Mouse (Mus musculus) embryonic facial prominence, embryonic 11.5 days (tissue): ENCODE results near the gene Stk10. TPM values are rescaled to one million over a fixed set of nuclear protein-coding genes. Genes with fewer than 3 reads are reported as not detected.

Experiments
- ATAC-seq: fragments of 200-750 bp; cut with Nextera tagmentation; replicated peaks from 2 replicates; pipeline ENCODE4 v1.8.0; 2017; ENCODE audit warnings: low read depth; ENCODE audit not compliant: insufficient number of reproducible peaks, low FRiP score, low TSS enrichment
- DNase-seq: peaks from one replicate; pipeline ENCODE4 v3.0.0-alpha.2; 2015; ENCODE audit warnings: low spot score
- H3K27ac ChIP-seq: fragments of 300-500 bp; sonication (generic); replicated peaks from 2 replicates; pipeline ENCODE4 v1.5.1; 2014; ENCODE audit warnings: mild to moderate bottlenecking, low read depth, low read length, control low read depth
- H3K27me3 ChIP-seq: fragments of 300-500 bp; sonication (generic); 2 replicates; pipeline ENCODE4 v1.6.1; 2014; ENCODE audit warnings: mild to moderate bottlenecking, low read length, moderate library complexity, mixed read lengths; ENCODE audit not compliant: control insufficient read depth, insufficient read depth
- H3K36me3 ChIP-seq: fragments of 300-500 bp; sonication (generic); replicated peaks from 2 replicates; pipeline ENCODE4 v1.6.1; 2014; ENCODE audit warnings: low read depth, mild to moderate bottlenecking, low read length, moderate library complexity, mixed read lengths; ENCODE audit not compliant: control insufficient read depth, insufficient read depth
- H3K4me1 ChIP-seq: fragments of 300-500 bp; sonication (generic); 2 replicates; pipeline ENCODE4 v1.6.1; 2014; ENCODE audit warnings: low read length, mixed read lengths; ENCODE audit not compliant: control insufficient read depth, insufficient read depth
- H3K4me2 ChIP-seq: fragments of 300-500 bp; sonication (generic); 2 replicates; pipeline ENCODE4 v1.6.1; 2014; ENCODE audit warnings: low read depth, mild to moderate bottlenecking, control low read depth, low read length, moderate library complexity
- H3K4me3 ChIP-seq: fragments of 300-500 bp; sonication (generic); 2 replicates; pipeline ENCODE4 v1.5.1; 2014; ENCODE audit warnings: low read depth, low read length, control low read depth
- H3K9ac ChIP-seq: fragments of 300-500 bp; sonication (generic); replicated peaks from 2 replicates; pipeline ENCODE4 v1.6.1; 2014; ENCODE audit warnings: mild to moderate bottlenecking, control low read depth, low read length
- H3K9me3 ChIP-seq: fragments of 300-500 bp; sonication (generic); replicated peaks from 2 replicates; pipeline ENCODE4 v1.6.1; 2016; ENCODE audit warnings: mild to moderate bottlenecking, low read length, inconsistent platforms, mixed read lengths; ENCODE audit not compliant: control insufficient read depth
- WGBS: fragments of 180-500 bp; shearing (Covaris S2); extraction: QIAGEN DNeasy Blood & Tissue Kit; methylation state at CpG from one replicate; pipeline ENCODE4 v1.1.7; 2014; 5-methylcytosine and 5-hydroxymethylcytosine counted together
- polyA plus RNA-seq: library from polyadenylated mRNA; unstranded; fragments of >200 nt; fragmentation: Nextera tagmentation; extraction: Ambion mirVana; gene quantifications from 2 replicates; pipeline ENCODE4 v1.2.1, GENCODE M21; 2014

Gene Stk10
- polyA plus RNA-seq, 1 experiment from 2014 or later = 1.4 TPM

DNA sequence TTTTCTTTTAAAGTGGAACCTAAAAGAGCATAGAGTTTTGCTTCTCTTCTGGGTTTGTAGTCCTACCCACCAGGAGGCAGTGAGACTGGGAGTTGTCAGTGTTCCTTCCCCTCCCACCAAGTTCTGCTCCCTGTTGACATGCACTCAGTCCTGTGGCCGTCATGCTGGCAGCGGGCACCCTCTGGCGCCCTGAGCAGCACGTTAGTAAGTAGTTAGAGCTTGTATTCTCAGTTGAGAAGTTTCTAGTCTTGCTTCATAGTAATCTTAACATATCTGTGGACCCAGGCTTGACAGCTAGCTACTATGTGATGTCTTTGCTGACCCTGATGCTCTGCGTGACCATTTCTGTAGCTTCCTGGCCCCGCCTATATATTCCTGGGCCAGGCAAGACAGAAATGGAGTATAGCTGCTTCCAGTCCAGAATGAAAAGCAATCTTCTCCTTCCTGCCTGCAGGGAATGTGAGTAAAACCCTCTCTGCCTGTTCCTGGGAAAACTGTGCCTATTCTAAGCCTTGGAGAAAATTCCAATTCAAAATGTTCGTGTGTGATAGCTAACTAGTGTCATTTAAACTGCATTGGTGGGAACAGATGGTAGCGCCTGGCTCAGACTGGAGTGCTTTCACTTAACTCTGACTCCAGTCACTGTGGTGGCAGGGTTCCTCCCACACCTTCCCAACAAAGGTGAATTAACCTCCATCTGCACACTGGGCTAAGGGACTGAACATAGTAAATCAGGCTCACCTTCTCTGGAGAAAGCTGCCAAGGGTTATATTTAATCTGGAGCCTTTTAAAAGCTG, 16.0 kb upstream of the Stk10 start:
- DNase-seq (no peak), ATAC-seq (no peak)
- no peaks in the 10 kb centered on the region for H3K27me3 ChIP-seq
- no peaks in the 10 kb centered on the region for H3K9me3 ChIP-seq
- no peaks in the 10 kb centered on the region for H3K4me1 ChIP-seq
- no peak overlapping the region for H3K4me3 ChIP-seq
- H3K27ac ChIP-seq = no peak overlapping the region
- H3K9ac ChIP-seq = no peak overlapping the region
- no peak overlapping the region for H3K4me2 ChIP-seq
- no peaks in the 10 kb centered on the region; the same call in none of the 2 replicates for H3K36me3 ChIP-seq
- 86% methylated on average over 8 of the region's 8 CpGs for WGBS

DNA sequence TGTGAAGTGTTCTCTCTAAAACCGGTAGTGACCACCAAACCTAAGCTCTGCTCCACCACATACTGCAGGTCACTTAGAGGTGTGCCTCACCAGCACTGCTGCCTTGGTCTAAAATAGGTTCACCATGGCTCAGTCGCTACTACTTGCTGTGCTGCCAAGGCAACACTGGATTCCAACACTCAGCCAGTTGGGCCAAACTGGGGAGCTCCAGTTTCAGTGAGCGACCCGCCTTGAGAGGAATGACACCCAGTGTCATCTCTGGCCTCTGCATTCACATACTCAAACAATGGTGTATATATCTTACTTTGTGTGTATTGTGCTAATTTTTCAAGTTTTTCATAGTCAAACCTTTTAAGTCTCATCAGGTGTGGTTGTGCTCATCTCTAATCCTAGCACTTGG, 14.3 kb upstream of the Stk10 start:
- H3K36me3 ChIP-seq = no peaks in the 10 kb centered on the region; the same call in none of the 2 replicates
- H3K9ac ChIP-seq = no peak overlapping the region
- H3K4me3 ChIP-seq = no peak overlapping the region
- DNase-seq = no peak
- H3K4me1 ChIP-seq = no peaks in the 10 kb centered on the region
- H3K27ac ChIP-seq = no peak overlapping the region
- H3K9me3 ChIP-seq = no peaks in the 10 kb centered on the region
- WGBS = 90% methylated on average over 4 of the region's 4 CpGs
- no peaks in the 10 kb centered on the region for H3K27me3 ChIP-seq
- no peak overlapping the region for H3K4me2 ChIP-seq
- ATAC-seq = no peak

- no peaks in the 10 kb centered on the region; the same call in none of the 2 replicates for H3K36me3 ChIP-seq
- no peaks in the 10 kb centered on the region for H3K4me1 ChIP-seq
- ATAC-seq = no peak
- H3K4me2 ChIP-seq = no peak overlapping the region
- H3K27me3 ChIP-seq = no peaks in the 10 kb centered on the region
- no peak overlapping the region for H3K9ac ChIP-seq
- WGBS = 88% methylated on average over 1 of the region's 1 CpGs
- no peak for DNase-seq
- H3K27ac ChIP-seq = no peak overlapping the region
- no peaks in the 10 kb centered on the region for H3K9me3 ChIP-seq
- no peak overlapping the region for H3K4me3 ChIP-seq
Observed at GRCm38 (mm10) chr11:32519354-32519753, 13.8 kb upstream of the Stk10 start.

GRCm38 (mm10) chr11:32521246-32521645, 11.9 kb upstream of the Stk10 start:
- Histone ChIP-seq H3K9ac (no peak overlapping the region), H3K36me3 (no peaks in the 10 kb centered on the region; the same call in 1 of the 2 replicates), H3K9me3 (no peaks in the 10 kb centered on the region), H3K4me2 (no peak overlapping the region), H3K4me1 (no peaks in the 10 kb centered on the region), H3K4me3 (no peak overlapping the region), H3K27me3 (no peaks in the 10 kb centered on the region), H3K27ac (no peak overlapping the region)
- 92% methylated on average over 2 of the region's 2 CpGs for WGBS
- no peak for ATAC-seq
- no peak for DNase-seq

- ATAC-seq (no peak), DNase-seq (no peak)
- H3K4me3 ChIP-seq = no peak overlapping the region
- no peaks in the 10 kb centered on the region for H3K9me3 ChIP-seq
- H3K4me1 ChIP-seq = no peaks in the 10 kb centered on the region
- no peak overlapping the region for H3K27ac ChIP-seq
- no peaks in the 10 kb centered on the region for H3K36me3 ChIP-seq
- H3K9ac ChIP-seq = no peak overlapping the region
- WGBS = 81% methylated on average over 11 of the region's 11 CpGs
- no peaks in the 10 kb centered on the region for H3K27me3 ChIP-seq
- no peak overlapping the region for H3K4me2 ChIP-seq
Observed at GRCm38 (mm10) chr11:32524122-32524920, 8.8 kb upstream of the Stk10 start.

DNA sequence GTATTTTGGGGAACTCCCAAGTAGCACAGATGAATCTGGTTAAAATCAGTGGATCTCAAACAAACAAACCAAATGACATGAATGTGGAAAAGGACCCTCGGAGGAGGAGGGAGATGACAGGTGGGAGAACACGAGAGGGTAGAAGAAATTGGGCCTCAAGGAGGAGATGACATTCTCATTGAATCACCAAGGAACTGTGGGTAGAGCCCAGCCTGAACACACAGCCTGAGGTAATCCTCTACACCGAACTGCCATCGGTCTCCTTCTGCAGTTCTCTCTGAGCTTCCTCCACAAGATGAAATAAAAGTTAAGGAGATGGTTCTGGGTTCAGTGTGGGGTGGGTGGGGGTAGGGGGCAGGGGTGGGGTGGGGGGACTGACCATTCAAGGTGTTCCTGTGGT, 6.1 kb upstream of the Stk10 start:
- Histone ChIP-seq H3K4me3 (no peak overlapping the region), H3K9ac (no peak overlapping the region), H3K9me3 (no peaks in the 10 kb centered on the region), H3K4me1 (no peaks in the 10 kb centered on the region; the same call in 1 of the 2 replicates), H3K27ac (no peak overlapping the region), H3K4me2 (no peak overlapping the region), H3K36me3 (no peaks in the 10 kb centered on the region), H3K27me3 (no peaks in the 10 kb centered on the region)
- DNase-seq = no peak
- WGBS = 78% methylated on average over 4 of the region's 4 CpGs
- ATAC-seq = no peak

- H3K9me3 ChIP-seq = no peaks in the 10 kb centered on the region
- H3K27ac ChIP-seq = no peak overlapping the region
- H3K4me2 ChIP-seq = no peak overlapping the region
- no peaks in the 10 kb centered on the region for H3K36me3 ChIP-seq
- no peak overlapping the region for H3K9ac ChIP-seq
- H3K4me1 ChIP-seq = no peaks in the 10 kb centered on the region; the same call in none of the 2 replicates
- 100% methylated on average over 1 of the region's 1 CpGs for WGBS
- ATAC-seq (no peak), DNase-seq (no peak)
- 0 out of 2 replicates have a peak, but pooled peaks cover 2% of the 10 kb centered on the region for H3K27me3 ChIP-seq
- H3K4me3 ChIP-seq = no peak overlapping the region
Observed at GRCm38 (mm10) chr11:32530151-32530550, 3.0 kb upstream of the Stk10 start.
